17 mouse cellular contexts compared by ENCODE assay signal in genomic region chr3:50044666-50045065, GRCm38 (mm10).
DNase-seq lines count a peak whose midpoint lies in the region; ATAC-seq and TF ChIP-seq lines count a peak whose summit lies in the region.
"Had no signal": no experiment of that assay in that cellular context is flagged by ENCODE, and none has a peak within 500 bp of the region (broad histone marks: within the 10 kb centered on the region; RNA-seq: fewer than 3 reads in every experiment).

No protein-coding gene starts in this region.

- H3K4me3 ChIP-seq in hindbrain, embryonic 10.5 days = no peak overlapping the region
- H3K4me3 ChIP-seq in hindbrain, embryonic 12.5 days = no peak overlapping the region
- H3K4me3 ChIP-seq in neural tube, embryonic 13.5 days = no peak overlapping the region
- H3K4me3 ChIP-seq in hindbrain, postnatal 0 days (ENCODE audit: low read length) = no peak overlapping the region
- H3K4me3 ChIP-seq: gastrocnemius, adult 2 months had no signal

- no peaks in the 10 kb centered on the region for H3K27me3 ChIP-seq in hindbrain, embryonic 10.5 days (ENCODE audit: insufficient read depth, poor library complexity, severe bottlenecking)
- H3K27me3 ChIP-seq in hindbrain, embryonic 12.5 days = no peaks in the 10 kb centered on the region
- H3K27me3 ChIP-seq in neural tube, embryonic 13.5 days = no peaks in the 10 kb centered on the region
- H3K27me3 ChIP-seq in hindbrain, postnatal 0 days (ENCODE audit: insufficient read depth, low read length) = no peaks in the 10 kb centered on the region

- 79% methylated on average over 5 of the region's 5 CpGs for WGBS in hindbrain, embryonic 10.5 days
- WGBS in hindbrain, embryonic 12.5 days = 59% methylated on average over 5 of the region's 5 CpGs
- 60% methylated on average over 5 of the region's 5 CpGs for WGBS in neural tube, embryonic 13.5 days
- 46% methylated on average over 5 of the region's 5 CpGs for WGBS in hindbrain, postnatal 0 days

- H3K9me3 ChIP-seq in hindbrain, embryonic 10.5 days = no peaks in the 10 kb centered on the region
- no peaks in the 10 kb centered on the region for H3K9me3 ChIP-seq in hindbrain, embryonic 12.5 days (replicated peaks)
- H3K9me3 ChIP-seq in neural tube, embryonic 13.5 days = no peaks in the 10 kb centered on the region
- H3K9me3 ChIP-seq in hindbrain, postnatal 0 days (ENCODE audit: low read length) = no peaks in the 10 kb centered on the region

- H3K4me1 ChIP-seq in hindbrain, embryonic 10.5 days (replicated peaks) = no peaks in the 10 kb centered on the region
- H3K4me1 ChIP-seq in hindbrain, embryonic 12.5 days = no peaks in the 10 kb centered on the region
- H3K4me1 ChIP-seq in neural tube, embryonic 13.5 days (replicated peaks) = no peaks in the 10 kb centered on the region
- H3K4me1 ChIP-seq in hindbrain, postnatal 0 days (ENCODE audit: insufficient read depth, low read length) = no peaks in the 10 kb centered on the region

- H3K27ac ChIP-seq in hindbrain, embryonic 10.5 days = no peak overlapping the region
- no peak overlapping the region for H3K27ac ChIP-seq in hindbrain, embryonic 12.5 days
- no peak overlapping the region for H3K27ac ChIP-seq in neural tube, embryonic 13.5 days (replicated peaks)
- H3K27ac ChIP-seq in hindbrain, postnatal 0 days = no peak overlapping the region
- H3K27ac ChIP-seq: gastrocnemius, adult 2 months had no signal

- ATAC-seq in hindbrain, embryonic 12.5 days (ENCODE audit: low FRiP score) = no peak
- ATAC-seq in neural tube, embryonic 13.5 days (ENCODE audit: low read depth) = peak; percentile 69
- ATAC-seq in hindbrain, postnatal 0 days = peak; percentile 78; the same call in 1 of the 2 replicates
- ATAC-seq: CD4-positive, CD25-positive, alpha-beta regulatory T cell, adult 4 months had no signal

- peak; percentile 5 for DNase-seq in hindbrain, embryonic 10.5 days (ENCODE audit: low spot score)
- DNase-seq in neural tube, embryonic 10.5 days (ENCODE audit: extremely low spot score, low spot score) = no peak
- peak; percentile 60 for DNase-seq in hindbrain, postnatal 0 days (ENCODE audit: low spot score)
- no peak for DNase-seq in ovary, adult 18-20 months (ENCODE audit: low spot score)
- DNase-seq in left cerebral cortex, adult 8-10 months (ENCODE audit: low spot score in 2 of 2) = no peak
- DNase-seq: adrenal gland, postnatal 25 days; cerebellum, adult 11 months; gastrocnemius, adult 2 months; heart, postnatal 36 days; kidney, adult 2 months; lung, postnatal 4 days; spleen, adult 18-20 months; thymus, postnatal 36 days had no signal

- TF ChIP-seq CTCF in hindbrain, postnatal 0 days (IDR thresholded peaks at IDR 0.05; ENCODE audit: low read depth) = no peak

- no peak overlapping the region for H3K9ac ChIP-seq in hindbrain, embryonic 12.5 days
- H3K9ac ChIP-seq in neural tube, embryonic 13.5 days = no peak overlapping the region
- no peak overlapping the region for H3K9ac ChIP-seq in hindbrain, postnatal 0 days (replicated peaks; ENCODE audit: low read length)

- no peaks in the 10 kb centered on the region for H3K36me3 ChIP-seq in hindbrain, embryonic 10.5 days
- H3K36me3 ChIP-seq in hindbrain, embryonic 12.5 days = no peaks in the 10 kb centered on the region
- no peaks in the 10 kb centered on the region for H3K36me3 ChIP-seq in neural tube, embryonic 13.5 days
- no peaks in the 10 kb centered on the region for H3K36me3 ChIP-seq in hindbrain, postnatal 0 days (ENCODE audit: insufficient read depth, low read length)

- no peak overlapping the region for H3K4me2 ChIP-seq in hindbrain, embryonic 12.5 days (replicated peaks)
- no peak overlapping the region for H3K4me2 ChIP-seq in neural tube, embryonic 13.5 days
- no peak overlapping the region for H3K4me2 ChIP-seq in hindbrain, postnatal 0 days (ENCODE audit: low read depth, low read length)
- H3K4me2 ChIP-seq: heart, embryonic 11.5 days had no signal

Comparison
In these comparisons a context has a peak if more than half of its experiments do, and no peak if none do; other contexts are left out.
1. DNase-seq: peak in hindbrain, embryonic 10.5 days (single experiment) and hindbrain, postnatal 0 days (single experiment); none in neural tube, embryonic 10.5 days (single experiment), ovary, adult 18-20 months (single experiment) and left cerebral cortex, adult 8-10 months (0 of 2).